ENCODE assay signal across 16 mouse cellular contexts in genomic region chr11:84570812-84571211, GRCm38 (mm10). TPM values are rescaled to one million over a fixed set of nuclear protein-coding genes. Genes with fewer than 3 reads are reported as not detected.
A peak's percentile ranks its signal among the peaks of the same experiment; 100 is the strongest.
DNase-seq lines count a peak whose midpoint lies in the region; ATAC-seq and TF ChIP-seq lines count a peak whose summit lies in the region.
"Had no signal": no experiment of that assay in that cellular context is flagged by ENCODE, and none has a peak within 500 bp of the region (broad histone marks: within the 10 kb centered on the region; RNA-seq: fewer than 3 reads in every experiment).

No protein-coding gene starts in this region.

- H3K9me3 ChIP-seq in limb, embryonic 14.5 days (ENCODE audit: control insufficient read depth, low read length): no peaks in the 10 kb centered on the region
- no peaks in the 10 kb centered on the region for H3K9me3 ChIP-seq in limb, embryonic 10.5 days (replicated peaks)
- no peaks in the 10 kb centered on the region for H3K9me3 ChIP-seq in forebrain, embryonic 16.5 days (ENCODE audit: control insufficient read depth, low read length)
- no peaks in the 10 kb centered on the region for H3K9me3 ChIP-seq in hindbrain, embryonic 16.5 days (ENCODE audit: control insufficient read depth, low read length)
- H3K9me3 ChIP-seq: heart, embryonic 10.5 days; limb, embryonic 15.5 days; megakaryocyte, embryonic 14.5 days had no signal

- H3K9ac ChIP-seq in limb, embryonic 14.5 days (ENCODE audit: low read depth, low read length, severe bottlenecking): no peak overlapping the region
- no peak overlapping the region for H3K9ac ChIP-seq in forebrain, embryonic 16.5 days (replicated peaks; ENCODE audit: low read depth, low read length)
- no peak overlapping the region for H3K9ac ChIP-seq in hindbrain, embryonic 16.5 days (ENCODE audit: low read depth, low read length)
- H3K9ac ChIP-seq: limb, embryonic 15.5 days had no signal

- H3K27ac ChIP-seq in limb, embryonic 14.5 days (replicated peaks; ENCODE audit: low read depth, low read length): no peak overlapping the region
- H3K27ac ChIP-seq in limb, embryonic 10.5 days: no peak overlapping the region
- H3K27ac ChIP-seq in forebrain, embryonic 16.5 days (ENCODE audit: low read length): no peak overlapping the region
- H3K27ac ChIP-seq in hindbrain, embryonic 16.5 days (ENCODE audit: low read depth, low read length): peak overlapping the region; percentile 36; the same call in 1 of the 2 replicates
- H3K27ac ChIP-seq: heart, embryonic 10.5 days; limb, embryonic 15.5 days had no signal

- no peak overlapping the region for H3K4me3 ChIP-seq in limb, embryonic 14.5 days (replicated peaks; ENCODE audit: low read length)
- no peak overlapping the region for H3K4me3 ChIP-seq in limb, embryonic 10.5 days
- H3K4me3 ChIP-seq in forebrain, embryonic 16.5 days (replicated peaks; ENCODE audit: low read length): no peak overlapping the region
- H3K4me3 ChIP-seq in hindbrain, embryonic 16.5 days (ENCODE audit: low read length): no peak overlapping the region
- H3K4me3 ChIP-seq: heart, embryonic 10.5 days; limb, embryonic 15.5 days; megakaryocyte, embryonic 14.5 days had no signal

- H3K4me2 ChIP-seq in limb, embryonic 14.5 days (replicated peaks; ENCODE audit: low read depth, low read length, severe bottlenecking): no peak overlapping the region
- no peak overlapping the region for H3K4me2 ChIP-seq in forebrain, embryonic 16.5 days (ENCODE audit: low read length)
- no peak overlapping the region; the same call in 1 of the 2 replicates for H3K4me2 ChIP-seq in hindbrain, embryonic 16.5 days (ENCODE audit: low read length)
- H3K4me2 ChIP-seq: limb, embryonic 15.5 days had no signal

- 61% methylated on average over 5 of the region's 5 CpGs for WGBS in limb, embryonic 14.5 days
- 70% methylated on average over 5 of the region's 5 CpGs for WGBS in limb, embryonic 10.5 days
- 48% methylated on average over 5 of the region's 5 CpGs for WGBS in forebrain, embryonic 16.5 days
- 54% methylated on average over 5 of the region's 5 CpGs for WGBS in hindbrain, embryonic 16.5 days

- TF ChIP-seq POLR2A in limb, embryonic 14.5 days (IDR thresholded peaks at IDR 0.05; ENCODE audit: borderline replicate concordance, extremely low read depth, insufficient read depth, insufficient read length): no peak

- no peaks in the 10 kb centered on the region for H3K27me3 ChIP-seq in limb, embryonic 14.5 days (ENCODE audit: control insufficient read depth, insufficient read depth, low read length)
- H3K27me3 ChIP-seq in limb, embryonic 10.5 days (ENCODE audit: low read depth, poor library complexity, severe bottlenecking): peaks cover 78% of the 10 kb centered on the region
- H3K27me3 ChIP-seq in forebrain, embryonic 16.5 days (replicated peaks; ENCODE audit: control insufficient read depth, insufficient read depth, low read length): no peaks in the 10 kb centered on the region
- H3K27me3 ChIP-seq in hindbrain, embryonic 16.5 days (replicated peaks; ENCODE audit: control insufficient read depth, insufficient read depth, low read length): no peaks in the 10 kb centered on the region

- no peak for DNase-seq in limb, embryonic 14.5 days (ENCODE audit: low spot score)
- DNase-seq in limb, embryonic 10.5 days (ENCODE audit: low spot score): no peak
- no peak for DNase-seq in kidney, adult 8-10 months
- DNase-seq in kidney, adult 18-20 months: no peak
- DNase-seq in cerebellum, postnatal 36 days: no peak
- DNase-seq: adrenal gland, postnatal 14 days; gastrocnemius, postnatal 36 days; kidney, postnatal 14 days; lung, postnatal 10 days had no signal

- H3K36me3 ChIP-seq in limb, embryonic 14.5 days (ENCODE audit: control insufficient read depth, insufficient read depth, low read length): no peaks in the 10 kb centered on the region
- H3K36me3 ChIP-seq in limb, embryonic 10.5 days: no peaks in the 10 kb centered on the region
- no peaks in the 10 kb centered on the region for H3K36me3 ChIP-seq in forebrain, embryonic 16.5 days (ENCODE audit: control insufficient read depth, insufficient read depth)
- no peaks in the 10 kb centered on the region for H3K36me3 ChIP-seq in hindbrain, embryonic 16.5 days (ENCODE audit: control insufficient read depth, insufficient read depth, low read length)
- H3K36me3 ChIP-seq: heart, embryonic 10.5 days; limb, embryonic 15.5 days had no signal

- H3K4me1 ChIP-seq in limb, embryonic 14.5 days (ENCODE audit: control insufficient read depth, insufficient read depth, low read length): no peaks in the 10 kb centered on the region
- H3K4me1 ChIP-seq in limb, embryonic 10.5 days: peaks cover 26% of the 10 kb centered on the region
- peaks cover 31% of the 10 kb centered on the region for H3K4me1 ChIP-seq in forebrain, embryonic 16.5 days (replicated peaks; ENCODE audit: control insufficient read depth, insufficient read depth, low read length)
- H3K4me1 ChIP-seq in hindbrain, embryonic 16.5 days (ENCODE audit: control insufficient read depth, insufficient read depth, low read depth, low read length): peaks cover 18% of the 10 kb centered on the region
- H3K4me1 ChIP-seq: megakaryocyte, embryonic 14.5 days had no signal

- ATAC-seq in limb, embryonic 14.5 days (ENCODE audit: low FRiP score, low read depth): peak; percentile 44
- ATAC-seq in forebrain, embryonic 16.5 days: peak; percentile 18; the same call in 1 of the 2 replicates
- no peak for ATAC-seq in hindbrain, embryonic 16.5 days
- ATAC-seq: intestine, embryonic 16.5 days had no signal

RNA-seq across cellular contexts. Expression of gene Lhx1, which starts 45.5 kb away (rescaled TPM):
- 0.08 and 0.10 TPM in 2 replicates for polyA plus RNA-seq in limb, embryonic 14.5 days (2012; rRNA removed)
- not detected in 2 replicates for polyA plus RNA-seq in limb, embryonic 14.5 days (2014; fragmentation: Nextera tagmentation; extraction: Ambion mirVana)
- polyA plus RNA-seq in limb, embryonic 10.5 days (2016; fragmentation: Nextera tagmentation; extraction: Ambion mirVana): 0.16 and 0.31 TPM in 2 replicates
- polyA plus RNA-seq in forebrain, embryonic 16.5 days (2015; fragmentation: Nextera tagmentation; extraction: Ambion mirVana): 2.7 and 3.0 TPM in 2 replicates
- polyA plus RNA-seq in hindbrain, embryonic 16.5 days (2015; fragmentation: Nextera tagmentation; extraction: Ambion mirVana): 35.9 and 43.0 TPM in 2 replicates
- polyA plus RNA-seq: C2C12 had no signal

RNA-seq across cellular contexts. Expression of gene Aatf, which starts 57.5 kb away (rescaled TPM):
- 8.7 and 12.3 TPM in 2 replicates for polyA plus RNA-seq in limb, embryonic 14.5 days (2012; rRNA removed)
- 44.3 and 44.8 TPM in 2 replicates for polyA plus RNA-seq in limb, embryonic 14.5 days (2014; fragmentation: Nextera tagmentation; extraction: Ambion mirVana)
- 52.5 and 56.7 TPM in 2 replicates for polyA plus RNA-seq in limb, embryonic 10.5 days (2016; fragmentation: Nextera tagmentation; extraction: Ambion mirVana)
- polyA plus RNA-seq in forebrain, embryonic 16.5 days (2015; fragmentation: Nextera tagmentation; extraction: Ambion mirVana): 56.9 and 58.5 TPM in 2 replicates
- polyA plus RNA-seq in hindbrain, embryonic 16.5 days (2015; fragmentation: Nextera tagmentation; extraction: Ambion mirVana): 51.0 and 52.1 TPM in 2 replicates
